Mouse (Mus musculus) midbrain, embryonic 16.5 days (tissue): ENCODE measurements around the gene Rgs7bp. TPM values are rescaled to one million over a fixed set of nuclear protein-coding genes. Genes with fewer than 3 reads are reported as not detected.
A peak's percentile ranks its signal among the peaks of the same experiment; 100 is the strongest.

Experiments
- ATAC-seq: fragments of 200-750 bp; cut with Nextera tagmentation; 2 replicates; pipeline ENCODE4 v1.8.0; 2017; ENCODE audit warnings: moderate TSS enrichment
- H3K27ac ChIP-seq: fragments of 300-500 bp; sonication (generic); 2 replicates; pipeline ENCODE4 v1.5.1; 2014; ENCODE audit warnings: mild to moderate bottlenecking, low read length, mixed read lengths
- H3K27me3 ChIP-seq: fragments of 300-500 bp; sonication (generic); 2 replicates; pipeline ENCODE4 v1.6.1; 2014; ENCODE audit warnings: low read depth, low read length, mixed read lengths; ENCODE audit not compliant: control insufficient read depth, insufficient read depth
- H3K36me3 ChIP-seq: fragments of 300-500 bp; sonication (generic); 2 replicates; pipeline ENCODE4 v1.6.1; 2014; ENCODE audit warnings: mild to moderate bottlenecking, low read length, moderate library complexity, mixed read lengths; ENCODE audit not compliant: control insufficient read depth, insufficient read depth
- H3K4me1 ChIP-seq: fragments of 300-500 bp; sonication (generic); 2 replicates; pipeline ENCODE4 v1.6.1; 2014; ENCODE audit warnings: mild to moderate bottlenecking, low read length, mixed read lengths; ENCODE audit not compliant: control insufficient read depth, insufficient read depth
- H3K4me2 ChIP-seq: fragments of 300-500 bp; sonication (generic); 2 replicates; pipeline ENCODE4 v1.6.1; 2014; ENCODE audit warnings: mild to moderate bottlenecking, low read length, mixed read lengths
- H3K4me3 ChIP-seq: fragments of 300-500 bp; sonication (generic); 2 replicates; pipeline ENCODE4 v1.5.1; 2014; ENCODE audit warnings: low read depth, mild to moderate bottlenecking, low read length, moderate library complexity, mixed read lengths
- H3K9ac ChIP-seq: fragments of 300-500 bp; sonication (generic); 2 replicates; pipeline ENCODE4 v1.6.1; 2014; ENCODE audit warnings: low read depth, low read length, mixed read lengths
- H3K9me3 ChIP-seq: fragments of 300-500 bp; sonication (generic); replicated peaks from 2 replicates; pipeline ENCODE4 v1.6.1; 2014; ENCODE audit warnings: mild to moderate bottlenecking, low read length, mixed read lengths; ENCODE audit not compliant: control insufficient read depth, poor library complexity, severe bottlenecking
- WGBS: fragments of 180-500 bp; shearing (Covaris S2); extraction: QIAGEN DNeasy Blood & Tissue Kit; methylation state at CpG from one replicate; pipeline ENCODE4 v1.1.7; 2014; 5-methylcytosine and 5-hydroxymethylcytosine counted together
- polyA plus RNA-seq: library from polyadenylated mRNA; unstranded; fragments of >200 nt; fragmentation: Nextera tagmentation; extraction: Ambion mirVana; gene quantifications from 2 replicates; pipeline ENCODE4 v1.2.1, GENCODE M21; 2015

Rgs7bp gene
- polyA plus RNA-seq, 1 experiment from 2014 or later = 5.8 TPM

DNA sequence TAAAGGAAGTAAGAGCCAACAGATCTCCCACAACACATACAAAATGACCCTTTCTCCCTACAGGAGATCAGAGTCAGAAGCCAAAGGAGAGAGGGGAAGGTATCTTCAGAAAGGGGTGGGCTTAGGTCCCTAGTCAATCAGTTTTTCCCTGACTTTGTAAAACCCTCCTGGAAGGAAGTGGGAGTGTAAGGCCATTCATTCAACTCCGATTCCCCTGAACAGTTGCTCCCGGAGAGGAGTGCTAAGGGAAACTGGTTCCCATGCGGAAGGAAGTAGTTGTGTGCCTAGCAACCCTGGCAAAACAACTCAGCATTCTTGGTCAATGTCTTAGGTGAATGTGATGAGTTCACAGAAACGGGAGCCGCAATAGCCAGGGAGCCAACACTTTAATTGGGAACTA, 644 bp upstream of the Rgs7bp start:
- no peak overlapping the region; the same call in 1 of the 2 replicates for H3K9ac ChIP-seq
- H3K9me3 ChIP-seq = no peaks in the 10 kb centered on the region
- H3K4me1 ChIP-seq = peaks cover 19% of the 10 kb centered on the region
- ATAC-seq = no peak
- peak overlapping the region; percentile 66 for H3K4me3 ChIP-seq
- WGBS = 25% methylated on average over 5 of the region's 5 CpGs
- H3K27me3 ChIP-seq = no peaks in the 10 kb centered on the region
- peak overlapping the region; percentile 67 for H3K4me2 ChIP-seq
- H3K36me3 ChIP-seq = no peaks in the 10 kb centered on the region
- H3K27ac ChIP-seq = peak overlapping the region; percentile 91

DNA sequence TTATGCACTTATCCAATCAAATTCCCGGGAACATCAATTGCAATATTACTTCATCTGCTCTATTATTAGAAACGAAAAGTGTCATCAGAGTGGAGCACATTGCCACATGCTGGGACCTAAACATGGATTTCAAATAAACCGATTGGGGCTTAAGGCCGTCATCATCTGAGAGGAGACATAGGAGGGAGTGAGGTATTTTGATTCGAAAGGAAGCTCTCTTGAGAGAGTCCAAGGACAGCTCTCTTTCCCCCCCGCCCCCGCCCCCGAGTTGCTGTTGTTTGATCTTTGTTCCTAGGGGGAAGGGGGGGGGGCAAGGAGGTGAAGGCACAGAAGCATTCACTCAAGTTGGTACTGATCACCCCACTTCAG, 195 bp upstream of the Rgs7bp start:
- ATAC-seq = peak; percentile 59
- H3K27ac ChIP-seq = peak overlapping the region; percentile 91
- H3K4me3 ChIP-seq = peak overlapping the region; percentile 66
- peaks cover 19% of the 10 kb centered on the region for H3K4me1 ChIP-seq
- peak overlapping the region; percentile 67 for H3K4me2 ChIP-seq
- WGBS = 0% methylated on average over 8 of the region's 8 CpGs
- peak overlapping the region; percentile 73 for H3K9ac ChIP-seq
- H3K9me3 ChIP-seq = no peaks in the 10 kb centered on the region
- no peaks in the 10 kb centered on the region for H3K36me3 ChIP-seq
- no peaks in the 10 kb centered on the region for H3K27me3 ChIP-seq

DNA sequence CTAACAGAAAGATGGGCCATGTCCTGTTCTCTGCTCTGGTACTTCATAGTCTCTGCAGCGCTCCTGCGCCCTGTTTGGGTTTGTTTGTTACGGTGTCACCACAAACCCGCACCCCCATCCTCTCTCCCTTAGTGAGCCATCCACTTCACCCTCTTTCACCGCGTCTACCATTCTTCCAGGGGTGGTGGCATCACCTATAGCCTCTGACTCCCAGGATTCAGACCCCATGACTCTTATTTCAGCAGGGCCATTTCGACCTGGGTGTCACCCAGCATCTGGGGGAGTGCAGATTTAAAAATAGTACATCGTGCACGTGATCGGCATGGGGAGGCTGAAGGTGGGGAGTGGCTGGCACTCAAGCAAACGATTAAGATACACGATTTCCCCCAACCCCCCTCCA, 1.1 kb downstream of the Rgs7bp start:
- peak; percentile 19 for ATAC-seq
- Histone ChIP-seq H3K27ac (peak overlapping the region; percentile 91), H3K4me1 (peaks cover 19% of the 10 kb centered on the region), H3K27me3 (no peaks in the 10 kb centered on the region), H3K4me3 (peak overlapping the region; percentile 66), H3K9ac (peak overlapping the region; percentile 73), H3K36me3 (no peaks in the 10 kb centered on the region), H3K9me3 (no peaks in the 10 kb centered on the region), H3K4me2 (peak overlapping the region; percentile 67)
- 1% methylated on average over 12 of the region's 12 CpGs for WGBS

DNA sequence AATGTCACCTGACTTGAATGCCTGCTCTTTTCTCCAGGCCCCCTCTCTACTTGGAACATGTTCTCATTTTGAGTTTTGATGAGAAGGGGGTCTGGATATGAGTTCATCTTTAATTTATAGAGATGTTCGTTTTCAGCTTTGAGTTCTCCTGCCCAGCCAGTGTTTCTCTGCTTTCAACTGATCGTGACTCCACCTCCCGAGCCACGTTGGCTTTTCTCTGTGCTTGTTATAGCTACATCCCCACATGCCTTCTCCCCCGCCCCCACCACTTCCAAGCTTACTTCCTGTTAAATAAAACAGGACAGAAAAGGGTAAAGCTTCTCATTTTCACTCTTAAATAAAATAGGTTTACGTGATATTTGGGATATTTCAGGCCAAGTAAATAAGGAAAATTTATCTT, 3.3 kb downstream of the Rgs7bp start:
- Histone ChIP-seq H3K9ac (no peak overlapping the region), H3K9me3 (no peaks in the 10 kb centered on the region), H3K4me1 (peaks cover 19% of the 10 kb centered on the region), H3K4me2 (peak overlapping the region; percentile 26; the same call in 1 of the 2 replicates), H3K36me3 (no peaks in the 10 kb centered on the region), H3K27ac (no peak overlapping the region), H3K4me3 (no peak overlapping the region), H3K27me3 (no peaks in the 10 kb centered on the region)
- no peak for ATAC-seq
- 47% methylated on average over 6 of the region's 6 CpGs for WGBS

DNA sequence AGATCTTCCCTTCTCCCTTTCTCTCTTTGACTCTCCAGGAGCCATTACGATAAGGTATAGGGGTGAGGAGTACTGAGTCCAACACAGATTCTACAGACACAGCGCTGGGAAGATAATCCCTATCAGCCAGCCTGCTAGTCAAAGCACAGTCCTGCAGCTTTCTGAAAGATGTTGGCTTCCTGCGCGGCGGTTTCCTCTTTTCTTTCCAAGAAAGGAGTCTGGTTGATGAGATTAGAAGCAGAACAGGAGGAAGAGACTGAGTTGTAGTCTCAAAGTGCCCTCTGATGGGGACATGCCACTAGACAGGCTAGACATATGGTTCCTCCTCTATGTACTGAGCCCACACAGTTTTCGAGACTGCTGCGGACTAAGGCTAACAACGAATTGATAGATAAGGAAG, 6.1 kb downstream of the Rgs7bp start:
- no peaks in the 10 kb centered on the region for H3K27me3 ChIP-seq
- no peak overlapping the region for H3K4me2 ChIP-seq
- H3K4me3 ChIP-seq = no peak overlapping the region
- no peak for ATAC-seq
- H3K9me3 ChIP-seq = no peaks in the 10 kb centered on the region
- H3K4me1 ChIP-seq = peaks cover 12% of the 10 kb centered on the region
- H3K9ac ChIP-seq = no peak overlapping the region
- no peaks in the 10 kb centered on the region for H3K36me3 ChIP-seq
- WGBS = 75% methylated on average over 8 of the region's 8 CpGs
- H3K27ac ChIP-seq = no peak overlapping the region

DNA sequence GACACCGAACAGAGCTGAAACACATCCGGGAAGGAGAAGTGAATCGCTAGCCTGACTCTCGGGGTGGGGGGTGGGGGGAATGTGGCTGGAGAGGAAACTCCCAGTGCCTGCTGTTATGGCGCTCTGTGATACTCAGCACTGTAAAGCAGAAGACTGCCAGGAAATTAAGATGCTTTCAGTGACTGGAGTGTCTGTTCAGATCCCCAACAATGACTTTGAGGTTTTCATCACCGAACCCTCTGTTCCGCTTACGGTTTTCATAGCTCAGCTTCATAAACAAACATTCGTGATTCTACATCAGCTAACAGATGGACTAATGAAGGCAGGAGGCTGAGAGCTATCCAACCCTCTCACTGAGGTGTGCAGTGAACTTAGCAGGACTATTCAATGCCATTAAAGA, 7.4 kb downstream of the Rgs7bp start:
- no peak overlapping the region for H3K27ac ChIP-seq
- no peaks in the 10 kb centered on the region for H3K9me3 ChIP-seq
- no peak overlapping the region for H3K4me3 ChIP-seq
- peaks cover 4% of the 10 kb centered on the region; the same call in 1 of the 2 replicates for H3K4me1 ChIP-seq
- no peak for ATAC-seq
- no peak overlapping the region for H3K4me2 ChIP-seq
- WGBS = 62% methylated on average over 9 of the region's 9 CpGs
- H3K9ac ChIP-seq = no peak overlapping the region
- no peaks in the 10 kb centered on the region for H3K36me3 ChIP-seq
- no peaks in the 10 kb centered on the region for H3K27me3 ChIP-seq

DNA sequence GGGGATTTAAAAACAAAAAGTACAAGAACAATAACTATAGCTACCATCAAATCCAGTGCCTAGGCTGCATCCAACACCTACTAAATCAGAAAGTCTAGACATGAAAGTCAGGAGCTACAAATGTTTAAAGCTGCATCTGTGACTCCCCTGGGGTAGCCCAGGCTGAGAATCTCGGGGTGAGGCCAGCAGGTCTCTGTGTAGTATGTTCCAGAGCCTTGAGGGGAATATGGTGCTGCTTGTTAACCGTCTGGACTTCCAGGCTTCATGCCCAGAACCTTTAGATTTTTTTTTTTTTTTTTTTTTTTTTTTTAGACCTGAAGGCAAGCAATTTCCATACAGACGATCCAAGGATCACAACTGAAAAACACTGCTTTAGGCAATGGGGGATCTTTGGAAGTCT, 10.8 kb downstream of the Rgs7bp start:
- Histone ChIP-seq H3K27me3 (no peaks in the 10 kb centered on the region), H3K4me2 (no peak overlapping the region), H3K4me1 (no peaks in the 10 kb centered on the region), H3K9ac (no peak overlapping the region), H3K36me3 (no peaks in the 10 kb centered on the region), H3K4me3 (no peak overlapping the region), H3K9me3 (no peaks in the 10 kb centered on the region), H3K27ac (no peak overlapping the region)
- 39% methylated on average over 3 of the region's 3 CpGs for WGBS
- no peak for ATAC-seq

DNA sequence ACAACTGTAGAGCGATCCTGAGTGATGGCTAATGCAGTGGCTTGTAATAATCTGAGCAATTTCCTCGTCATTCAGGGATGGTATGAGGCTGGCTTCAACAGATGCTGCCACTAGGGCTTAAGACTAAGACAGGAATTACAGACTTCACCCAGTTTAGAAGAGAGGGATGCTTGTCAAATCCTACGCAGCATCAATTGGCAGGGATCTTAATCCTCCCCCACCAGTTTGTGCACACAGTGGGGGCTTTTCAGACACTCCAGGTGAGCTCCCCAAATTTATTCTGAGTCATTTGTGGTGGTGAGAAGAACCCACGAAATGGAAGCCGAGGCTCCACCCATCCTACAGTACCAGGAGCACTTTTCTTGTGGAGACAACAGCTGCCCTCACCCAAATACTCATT, 16.4 kb downstream of the Rgs7bp start:
- H3K4me2 ChIP-seq = no peak overlapping the region
- no peaks in the 10 kb centered on the region for H3K27me3 ChIP-seq
- H3K4me1 ChIP-seq = no peaks in the 10 kb centered on the region
- ATAC-seq = no peak
- H3K36me3 ChIP-seq = no peaks in the 10 kb centered on the region
- H3K9me3 ChIP-seq = no peaks in the 10 kb centered on the region
- no peak overlapping the region for H3K4me3 ChIP-seq
- H3K27ac ChIP-seq = no peak overlapping the region
- no peak overlapping the region for H3K9ac ChIP-seq
- 73% methylated on average over 5 of the region's 5 CpGs for WGBS

DNA sequence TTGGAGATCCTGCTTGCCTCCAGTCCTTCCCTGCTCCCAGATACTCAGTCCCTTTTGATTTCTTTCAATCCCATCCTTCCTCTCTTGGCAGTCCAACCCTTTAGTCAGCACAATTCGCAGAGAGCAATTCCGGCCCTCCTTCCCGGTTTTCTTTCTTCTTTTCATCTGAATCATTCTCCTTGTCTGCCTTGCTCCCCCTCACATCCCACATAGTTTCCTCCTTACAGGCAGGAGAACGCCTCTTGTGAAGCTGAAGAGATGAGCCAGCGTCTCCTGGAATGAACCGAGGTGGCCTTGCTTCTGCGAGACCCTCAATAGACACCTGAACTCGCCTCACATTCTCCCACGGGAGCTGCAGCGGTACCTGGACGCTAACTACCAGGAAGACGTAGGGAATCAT, 16.9 kb downstream of the Rgs7bp start:
- H3K4me1 ChIP-seq = no peaks in the 10 kb centered on the region
- no peaks in the 10 kb centered on the region for H3K36me3 ChIP-seq
- no peak overlapping the region for H3K27ac ChIP-seq
- no peak overlapping the region for H3K4me3 ChIP-seq
- no peak overlapping the region for H3K9ac ChIP-seq
- H3K9me3 ChIP-seq = no peaks in the 10 kb centered on the region
- no peaks in the 10 kb centered on the region for H3K27me3 ChIP-seq
- WGBS = 85% methylated on average over 12 of the region's 12 CpGs
- ATAC-seq = no peak
- no peak overlapping the region for H3K4me2 ChIP-seq

DNA sequence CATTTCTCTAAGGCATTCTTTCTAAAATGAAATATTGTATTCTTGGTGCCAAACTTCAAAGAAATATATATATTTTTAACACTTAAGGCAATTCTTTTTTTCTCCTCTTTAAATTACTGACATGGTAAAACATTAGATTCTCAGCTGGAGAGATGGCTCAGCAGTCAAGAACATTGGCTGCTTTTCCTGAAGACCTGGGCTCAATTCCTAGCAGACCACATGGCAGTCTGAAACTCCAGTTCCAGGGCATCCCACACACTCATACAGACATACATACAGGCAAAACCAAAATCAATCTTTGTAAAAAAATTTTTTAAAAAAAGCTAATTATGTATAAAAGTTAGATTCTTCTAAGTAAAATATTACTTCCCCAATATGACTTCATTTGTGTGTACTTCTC, 22.8 kb downstream of the Rgs7bp start:
- H3K36me3 ChIP-seq = no peaks in the 10 kb centered on the region
- no peak overlapping the region for H3K4me3 ChIP-seq
- H3K27me3 ChIP-seq = no peaks in the 10 kb centered on the region
- H3K9me3 ChIP-seq = no peaks in the 10 kb centered on the region
- no peak overlapping the region for H3K4me2 ChIP-seq
- H3K9ac ChIP-seq = no peak overlapping the region
- H3K27ac ChIP-seq = no peak overlapping the region
- ATAC-seq = no peak
- no peaks in the 10 kb centered on the region for H3K4me1 ChIP-seq
